ENCODE assay signal across 7 mouse cellular contexts in genomic region chr5:25011019-25011485, GRCm38 (mm10).
DNase-seq lines count a peak whose midpoint lies in the region; ATAC-seq and TF ChIP-seq lines count a peak whose summit lies in the region.

No protein-coding gene starts in this region.

- no peaks in the 10 kb centered on the region for H3K4me1 ChIP-seq in embryonic facial prominence, embryonic 11.5 days (ENCODE audit: control insufficient read depth, insufficient read depth, low read length)
- H3K4me1 ChIP-seq in limb, embryonic 13.5 days: peaks cover 40% of the 10 kb centered on the region
- peaks cover 7% of the 10 kb centered on the region for H3K4me1 ChIP-seq in midbrain, embryonic 16.5 days (ENCODE audit: control insufficient read depth, insufficient read depth, low read length)
- H3K4me1 ChIP-seq in spleen, adult 2 months (ENCODE audit: control insufficient read depth, insufficient read depth, insufficient read length): peaks cover 6% of the 10 kb centered on the region; the same call in 1 of the 2 replicates

- H3K27ac ChIP-seq in embryonic facial prominence, embryonic 11.5 days (replicated peaks; ENCODE audit: low read depth, low read length): no peak overlapping the region
- no peak overlapping the region for H3K27ac ChIP-seq in limb, embryonic 13.5 days
- no peak overlapping the region for H3K27ac ChIP-seq in midbrain, embryonic 16.5 days (ENCODE audit: low read length)
- H3K27ac ChIP-seq in spleen, adult 2 months (ENCODE audit: insufficient read depth, low read length): no peak overlapping the region

- TF ChIP-seq POLR2A in spleen, adult 2 months (IDR thresholded peaks at IDR 0.05; ENCODE audit: low read depth, low read length): no peak

- no peaks in the 10 kb centered on the region for H3K9me3 ChIP-seq in embryonic facial prominence, embryonic 11.5 days (replicated peaks; ENCODE audit: control insufficient read depth, low read length)
- no peaks in the 10 kb centered on the region for H3K9me3 ChIP-seq in limb, embryonic 13.5 days
- no peaks in the 10 kb centered on the region for H3K9me3 ChIP-seq in midbrain, embryonic 16.5 days (replicated peaks; ENCODE audit: control insufficient read depth, low read length, poor library complexity, severe bottlenecking)

- WGBS in embryonic facial prominence, embryonic 11.5 days: 7% methylated on average over 8 of the region's 8 CpGs
- WGBS in limb, embryonic 13.5 days: 5% methylated on average over 8 of the region's 8 CpGs
- 12% methylated on average over 8 of the region's 8 CpGs for WGBS in midbrain, embryonic 16.5 days
- WGBS in spleen, adult 2 months: 14% methylated on average over 8 of the region's 8 CpGs

- ATAC-seq in embryonic facial prominence, embryonic 11.5 days (replicated peaks; ENCODE audit: insufficient number of reproducible peaks, low FRiP score, low TSS enrichment, low read depth): peak; percentile 26; the same call in 1 of the 2 replicates
- ATAC-seq in limb, embryonic 13.5 days (ENCODE audit: low FRiP score, low read depth): peak; percentile 44
- peak; percentile 82 for ATAC-seq in midbrain, embryonic 16.5 days

- no peak overlapping the region; the same call in 1 of the 2 replicates for H3K4me2 ChIP-seq in embryonic facial prominence, embryonic 11.5 days (ENCODE audit: low read depth, low read length)
- peak overlapping the region; percentile 45 for H3K4me2 ChIP-seq in limb, embryonic 13.5 days (replicated peaks)
- peak overlapping the region; percentile 50 for H3K4me2 ChIP-seq in midbrain, embryonic 16.5 days (ENCODE audit: low read length)

- H3K27me3 ChIP-seq in embryonic facial prominence, embryonic 11.5 days (ENCODE audit: control insufficient read depth, insufficient read depth, low read length): no peaks in the 10 kb centered on the region
- no peaks in the 10 kb centered on the region for H3K27me3 ChIP-seq in limb, embryonic 13.5 days
- H3K27me3 ChIP-seq in midbrain, embryonic 16.5 days (ENCODE audit: control insufficient read depth, insufficient read depth, low read depth, low read length): no peaks in the 10 kb centered on the region
- H3K27me3 ChIP-seq in spleen, adult 2 months (ENCODE audit: control insufficient read depth, insufficient read depth, low read length): no peaks in the 10 kb centered on the region

- no peak overlapping the region for H3K9ac ChIP-seq in embryonic facial prominence, embryonic 11.5 days (replicated peaks; ENCODE audit: low read length)
- H3K9ac ChIP-seq in limb, embryonic 13.5 days: no peak overlapping the region
- peak overlapping the region; percentile 50 for H3K9ac ChIP-seq in midbrain, embryonic 16.5 days (ENCODE audit: low read depth, low read length)

- TF ChIP-seq CTCF in spleen, adult 2 months (IDR thresholded peaks at IDR 0.05; ENCODE audit: extremely low read depth, insufficient read depth, insufficient read length, insufficient replicate concordance): peak; percentile 82; the same call in 1 of the 2 replicates

- H3K36me3 ChIP-seq in embryonic facial prominence, embryonic 11.5 days (replicated peaks; ENCODE audit: control insufficient read depth, insufficient read depth, low read depth, low read length): no peaks in the 10 kb centered on the region
- H3K36me3 ChIP-seq in limb, embryonic 13.5 days: no peaks in the 10 kb centered on the region
- H3K36me3 ChIP-seq in midbrain, embryonic 16.5 days (ENCODE audit: control insufficient read depth, insufficient read depth, low read length): no peaks in the 10 kb centered on the region
- H3K36me3 ChIP-seq in spleen, adult 2 months (ENCODE audit: control insufficient read depth, insufficient read depth, low read length): no peaks in the 10 kb centered on the region

- no peak overlapping the region for H3K4me3 ChIP-seq in embryonic facial prominence, embryonic 11.5 days (ENCODE audit: low read depth, low read length)
- no peak overlapping the region for H3K4me3 ChIP-seq in limb, embryonic 13.5 days
- no peak overlapping the region for H3K4me3 ChIP-seq in midbrain, embryonic 16.5 days (ENCODE audit: low read depth, low read length)
- no peak overlapping the region for H3K4me3 ChIP-seq in spleen, adult 2 months (ENCODE audit: extremely low read depth, insufficient read depth, insufficient read length)

- peak; percentile 82 for DNase-seq in adrenal gland, postnatal 25 days
- peak; percentile 93 for DNase-seq in embryonic facial prominence, embryonic 11.5 days (ENCODE audit: low spot score)
- peak; percentile 87 for DNase-seq in heart, adult 8-10 months (ENCODE audit: low spot score)
- peak; percentile 75 to 85 for DNase-seq in kidney, adult 8-10 months
- peak; percentile 57 to 77 for DNase-seq in spleen, adult 2 months (ENCODE audit: low read depth in 1 of 2, low spot score in 2 of 2)

Comparison
In these comparisons a context has a peak if more than half of its experiments do, and no peak if none do; other contexts are left out.
1. ATAC-seq: peak in every context shown above with its lines; median percentile 82 in midbrain, embryonic 16.5 days; 44 in limb, embryonic 13.5 days; 26 in embryonic facial prominence, embryonic 11.5 days.